Mouse (Mus musculus): ENCODE results near the gene Ppp1r12a.

DNA sequence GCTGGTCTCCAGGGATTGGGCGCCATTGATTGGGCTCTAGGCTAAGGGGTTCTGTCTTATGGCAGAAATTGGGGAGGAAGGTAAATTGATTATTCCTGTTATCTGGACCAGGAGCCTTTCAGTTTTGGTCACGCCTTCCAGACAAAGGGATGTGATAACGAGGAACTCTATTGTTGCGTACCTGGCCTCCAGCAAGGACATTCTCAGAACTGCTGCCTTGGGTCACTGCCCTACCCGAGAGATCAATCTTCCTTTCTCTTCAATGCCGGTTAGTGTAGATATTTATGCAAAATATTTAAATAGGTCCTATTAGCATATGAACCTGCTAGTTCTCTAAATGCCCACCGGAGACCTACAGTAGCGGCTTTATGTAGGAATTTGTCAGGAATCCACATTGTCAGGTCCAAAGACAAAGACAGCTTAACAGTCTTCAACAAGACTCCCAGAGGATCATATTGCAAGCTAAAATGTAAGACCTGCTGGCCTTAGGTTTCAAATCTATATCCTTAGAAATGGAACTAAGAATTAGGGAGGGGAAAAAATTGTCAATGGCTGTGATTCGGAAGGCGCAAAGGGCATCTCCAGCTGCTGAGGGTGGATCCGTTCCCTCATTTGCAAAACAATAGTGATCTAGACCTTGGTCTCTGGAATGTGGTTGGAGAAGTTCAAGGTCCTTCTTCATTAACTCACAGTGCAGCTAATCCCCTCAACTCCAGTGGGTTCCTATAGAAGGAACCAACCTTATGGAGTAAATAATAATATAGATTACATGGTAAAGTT, 124.9 kb downstream of the Ppp1r12a start:
- no peak for TF ChIP-seq E2F4 (IDR thresholded peaks at IDR 0.05; ENCODE audit: insufficient read depth)
- no peak for TF ChIP-seq POLR2A (IDR thresholded peaks at IDR 0.05; ENCODE audit: insufficient read length, low read depth)
- no peak for TF ChIP-seq SRF (IDR thresholded peaks at IDR 0.05; ENCODE audit: control insufficient read depth, insufficient read length, low read depth)
- no peak for TF ChIP-seq POLR2AphosphoS2 (IDR thresholded peaks at IDR 0.05; ENCODE audit: insufficient read length, low read depth)

Measured in myocyte (in vitro differentiated cells).